In genomic region chr15:4033168-4034004, GRCm38 (mm10) we compare ENCODE assay signal across 18 mouse cellular contexts. TPM values are rescaled to one million over a fixed set of nuclear protein-coding genes. Genes with fewer than 3 reads are reported as not detected.
DNase-seq lines count a peak whose midpoint lies in the region; ATAC-seq lines count a peak whose summit lies in the region.
"Had no signal": no experiment of that assay in that cellular context is flagged by ENCODE, and none has a peak within 500 bp of the region (broad histone marks: within the 10 kb centered on the region; RNA-seq: fewer than 3 reads in every experiment).

No protein-coding gene starts in this region.

- ATAC-seq in heart, embryonic 13.5 days (ENCODE audit: extremely low read depth, insufficient number of reproducible peaks, low FRiP score, low TSS enrichment) = no peak
- peak; percentile 30 for ATAC-seq in inflammation-experienced regulatory T-cells, adult 6 months
- ATAC-seq: forebrain, embryonic 13.5 days had no signal

- peaks cover 43% of the 10 kb centered on the region for H3K4me1 ChIP-seq in heart, embryonic 13.5 days

- DNase-seq in heart, adult 8-10 months (ENCODE audit: low spot score) = no peak
- DNase-seq in 416B (ENCODE audit: low read depth) = peak; percentile 31
- peak; percentile 40 for DNase-seq in CD4-positive helper T cell, adult 2 months (ENCODE audit: low read depth, low spot score)
- no peak for DNase-seq in left cerebral cortex, postnatal 14 days (ENCODE audit: low spot score in 2 of 2)
- DNase-seq in lung, adult 18-20 months = no peak
- DNase-seq: cerebellum, adult 18-20 months; kidney, adult 18-20 months; layer of hippocampus, postnatal 36 days; lung, postnatal 14 days; right cerebral cortex, postnatal 25 days; thymus, postnatal 14 days had no signal

- whole genome bisulfite sequencing in heart, embryonic 13.5 days = 48% methylated on average over 3 of the region's 3 CpGs

- H3K4me3 ChIP-seq in heart, embryonic 13.5 days = no peak overlapping the region
- H3K4me3 ChIP-seq: embryonic facial prominence, embryonic 15.5 days; forebrain, embryonic 13.5 days; limb, embryonic 10.5 days had no signal

- H3K9me3 ChIP-seq in heart, embryonic 13.5 days = no peaks in the 10 kb centered on the region
- H3K9me3 ChIP-seq: embryonic facial prominence, embryonic 15.5 days; forebrain, embryonic 13.5 days; limb, embryonic 10.5 days had no signal

- intact Hi-C loops in left cerebral cortex, postnatal 14 days (cut with DNase I) = no loop called here

- H3K27ac ChIP-seq in heart, embryonic 13.5 days (replicated peaks) = peak overlapping the region; percentile 57
- H3K27ac ChIP-seq: embryonic facial prominence, embryonic 15.5 days; forebrain, embryonic 13.5 days; limb, embryonic 10.5 days; liver, embryonic 14.5 days had no signal

- H3K27me3 ChIP-seq in heart, embryonic 13.5 days (replicated peaks) = no peaks in the 10 kb centered on the region
- H3K27me3 ChIP-seq: embryonic facial prominence, embryonic 15.5 days; forebrain, embryonic 13.5 days had no signal

- peaks cover 31% of the 10 kb centered on the region for H3K36me3 ChIP-seq in heart, embryonic 13.5 days

- H3K4me2 ChIP-seq in heart, embryonic 13.5 days = no peak overlapping the region
- H3K4me2 ChIP-seq: embryonic facial prominence, embryonic 15.5 days; forebrain, embryonic 13.5 days; midbrain, embryonic 11.5 days had no signal

- no peak overlapping the region for H3K9ac ChIP-seq in heart, embryonic 13.5 days
- H3K9ac ChIP-seq: embryonic facial prominence, embryonic 15.5 days; forebrain, embryonic 13.5 days; liver, embryonic 14.5 days had no signal

RNA-seq across cellular contexts. Expression of gene Oxct1, which starts 7.2 kb away (rescaled TPM):
- polyA plus RNA-seq in heart, embryonic 13.5 days (2015; fragmentation: Nextera tagmentation; extraction: Ambion mirVana) = 273 and 298 TPM in 2 replicates
- 1,000 to 10,000 TPM; 1,258 to 1,664 (median 1,451) TPM for total RNA-seq in heart, adult 8-10 months (2022)
- 10 to 100 TPM; 53.6 to 76.0 (median 56.0) TPM for polyA plus RNA-seq in inflammation-experienced regulatory T-cells, adult 6 months (2017; shearing (Covaris generic))
- 100 to 1,000 TPM; 545 to 573 TPM for total RNA-seq in left cerebral cortex, postnatal 14 days (2021)

RNA-seq across cellular contexts. Expression of gene AW549877, which starts 37.8 kb away (rescaled TPM):
- polyA plus RNA-seq in heart, embryonic 13.5 days (2015; fragmentation: Nextera tagmentation; extraction: Ambion mirVana) = 20.9 and 22.6 TPM in 2 replicates
- total RNA-seq in heart, adult 8-10 months (2022) = 10 to 100 TPM; 15.3 to 25.6 (median 19.9) TPM
- 10 to 100 TPM; 26.7 to 33.1 (median 29.1) TPM for polyA plus RNA-seq in inflammation-experienced regulatory T-cells, adult 6 months (2017; shearing (Covaris generic))
- 10 to 100 TPM; 41.4 to 42.6 TPM for total RNA-seq in left cerebral cortex, postnatal 14 days (2021)

RNA-seq across cellular contexts. Expression of gene Fbxo4, which starts 54.0 kb away (rescaled TPM):
- polyA plus RNA-seq in heart, embryonic 13.5 days (2015; fragmentation: Nextera tagmentation; extraction: Ambion mirVana) = 9.7 and 10.6 TPM in 2 replicates
- total RNA-seq in heart, adult 8-10 months (2022) = 1 to 10 TPM; 5.1 to 7.8 (median 7.1) TPM
- polyA plus RNA-seq in inflammation-experienced regulatory T-cells, adult 6 months (2017; shearing (Covaris generic)) = 1 to 10 TPM; 5.0 to 8.1 (median 5.5) TPM
- 10 to 100 TPM in 1 of 2 experiments, 1 to 10 TPM in 1; 6.0 to 10.0 TPM for total RNA-seq in left cerebral cortex, postnatal 14 days (2021)

Comparison
In these comparisons a context has a peak if more than half of its experiments do, and no peak if none do; other contexts are left out.
1. DNase-seq: peak in 416B (single experiment) and CD4-positive helper T cell, adult 2 months (single experiment); none in heart, adult 8-10 months (single experiment), left cerebral cortex, postnatal 14 days (0 of 2) and lung, adult 18-20 months (0 of 2).